Mouse (Mus musculus) CD4-positive, CD25-positive, alpha-beta regulatory T cell, adult 2 months (primary cell): ENCODE results near the gene Nr2c2.
A peak's percentile ranks its signal among the peaks of the same experiment; 100 is the strongest.

ENCODE experiments used
- DNase-seq: peaks from one replicate; pipeline ENCODE4 v3.0.0-alpha.2; 2012; ENCODE audit warnings: low read depth, low spot score

The Nr2c2 gene

DNA sequence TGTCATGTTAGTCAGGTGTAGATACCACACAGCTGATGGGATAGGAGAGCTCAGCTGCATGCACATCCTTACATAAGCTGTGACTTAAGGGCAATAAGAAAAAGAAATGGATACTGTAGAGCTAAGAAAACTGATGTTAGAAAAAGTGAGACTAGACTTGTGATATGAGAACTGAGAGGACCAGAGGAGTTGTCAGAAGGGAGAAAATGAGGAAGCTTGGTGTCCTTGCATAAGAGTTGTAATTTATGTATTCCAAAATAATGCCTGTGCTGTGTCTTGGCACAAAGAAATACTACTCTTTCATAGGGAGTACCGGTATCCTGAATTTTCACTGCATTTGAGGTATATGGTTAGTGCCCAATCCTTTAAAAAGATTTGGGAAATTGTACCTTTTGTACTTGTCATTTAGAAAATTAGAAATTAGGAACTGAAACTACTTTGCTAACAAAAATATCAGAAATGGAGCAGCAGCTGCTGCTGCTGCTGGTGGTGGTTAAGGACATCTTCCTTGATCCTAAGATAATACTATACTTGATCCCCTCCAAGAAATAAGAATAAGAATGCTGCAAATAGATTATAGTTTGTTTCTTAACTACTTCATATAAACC, 35.8 kb downstream of the Nr2c2 start:
- no peak for DNase-seq

GRCm38 (mm10) chr6:92131456-92131855, 40.3 kb downstream of the Nr2c2 start:
- peak; percentile 13 for DNase-seq

- peak; percentile 57 for DNase-seq
Measured at GRCm38 (mm10) chr6:92132021-92132911, 41.1 kb downstream of the Nr2c2 start.

DNA sequence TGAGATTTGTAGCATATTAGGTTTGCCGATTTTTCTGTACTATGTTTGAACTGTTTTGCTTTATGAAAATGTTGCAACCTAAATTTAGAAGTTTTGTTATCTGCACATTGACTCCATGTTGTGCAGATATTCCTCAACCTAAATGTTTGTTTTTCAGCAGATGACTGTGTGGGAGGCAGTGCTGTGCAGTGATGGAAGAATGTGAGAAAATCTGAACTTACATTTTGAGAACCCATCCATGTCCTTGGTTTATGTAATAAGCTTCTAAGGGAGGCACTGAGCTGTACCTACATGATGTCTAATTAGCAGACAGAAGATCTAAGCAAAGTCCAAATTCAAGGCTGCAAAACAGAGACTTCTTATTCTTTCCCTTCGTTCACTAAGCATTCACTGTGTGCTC, 42.4 kb downstream of the Nr2c2 start:
- no peak for DNase-seq

- no peak for DNase-seq
Measured at GRCm38 (mm10) chr6:92136356-92136755, 45.2 kb downstream of the Nr2c2 start.

DNA sequence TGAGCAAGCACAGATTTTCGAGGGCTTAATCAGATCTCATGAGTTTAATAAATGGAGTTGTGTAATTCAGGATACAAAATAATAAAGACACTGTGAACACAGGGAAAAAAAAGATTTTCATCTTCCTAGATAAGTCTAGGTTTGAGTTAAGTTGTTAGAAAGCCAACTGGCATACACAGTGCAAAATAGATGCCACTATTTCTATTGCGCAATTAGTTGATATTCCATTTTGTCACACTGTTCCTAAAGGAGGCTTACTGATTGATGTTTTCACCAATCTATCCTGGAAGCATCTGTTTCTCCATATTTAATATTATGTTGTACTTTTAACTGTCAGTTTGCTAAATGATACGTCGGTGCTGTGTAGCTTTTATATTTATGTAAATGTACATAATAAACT, 54.7 kb downstream of the Nr2c2 start:
- DNase-seq, result no peak

DNA sequence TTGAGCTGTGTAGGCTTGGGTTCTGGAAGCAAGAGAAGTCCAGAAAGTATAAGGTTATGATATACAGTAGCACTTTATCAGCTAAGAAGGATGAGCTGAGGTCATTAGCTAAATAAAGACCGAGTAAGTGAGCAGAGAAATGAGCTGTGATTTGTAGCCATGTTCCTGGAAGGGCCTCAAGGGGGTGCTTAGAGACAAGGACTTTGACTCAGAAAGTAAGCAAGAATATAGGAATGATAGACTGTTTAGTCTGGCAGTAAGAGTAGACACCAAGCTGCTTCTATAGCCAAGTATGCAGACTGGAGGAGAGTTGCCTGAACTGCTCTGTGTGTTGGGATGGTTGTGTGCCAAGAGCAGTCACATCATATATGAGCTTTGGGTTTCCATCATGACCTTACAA, 62.6 kb downstream of the Nr2c2 start:
- DNase-seq, result no peak

- no peak for DNase-seq
Measured at GRCm38 (mm10) chr6:92158801-92159200, 67.6 kb downstream of the Nr2c2 start.

DNA sequence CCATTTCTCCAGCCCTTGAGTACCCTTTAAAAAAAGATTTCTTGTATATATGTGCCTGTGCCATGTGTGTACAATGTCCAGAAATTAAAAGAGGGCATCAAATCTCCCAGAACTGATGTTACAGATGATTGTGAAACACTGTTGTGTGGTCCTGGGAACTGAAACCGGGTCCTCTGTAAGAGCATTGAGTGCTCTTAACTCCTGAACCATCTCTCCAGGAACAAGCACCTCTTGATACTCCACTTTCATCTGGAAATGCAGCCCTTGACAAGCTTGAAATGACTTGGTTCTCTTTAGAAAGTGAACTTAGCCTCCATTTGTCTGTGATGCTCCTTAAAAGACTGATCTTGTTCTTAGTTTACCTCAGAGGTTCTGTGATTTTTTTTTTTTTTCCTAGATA, 71.5 kb downstream of the Nr2c2 start:
- no peak for DNase-seq

GRCm38 (mm10) chr6:92176450-92176849, 85.3 kb downstream of the Nr2c2 start:
- DNase-seq, result no peak

GRCm38 (mm10) chr6:92183621-92184131, 92.5 kb downstream of the Nr2c2 start, which contains the start of gene Mrps25:
Gene Mrps25 (minus strand): TSS chr6:92184033.
- peak; percentile 61 for DNase-seq

DNA sequence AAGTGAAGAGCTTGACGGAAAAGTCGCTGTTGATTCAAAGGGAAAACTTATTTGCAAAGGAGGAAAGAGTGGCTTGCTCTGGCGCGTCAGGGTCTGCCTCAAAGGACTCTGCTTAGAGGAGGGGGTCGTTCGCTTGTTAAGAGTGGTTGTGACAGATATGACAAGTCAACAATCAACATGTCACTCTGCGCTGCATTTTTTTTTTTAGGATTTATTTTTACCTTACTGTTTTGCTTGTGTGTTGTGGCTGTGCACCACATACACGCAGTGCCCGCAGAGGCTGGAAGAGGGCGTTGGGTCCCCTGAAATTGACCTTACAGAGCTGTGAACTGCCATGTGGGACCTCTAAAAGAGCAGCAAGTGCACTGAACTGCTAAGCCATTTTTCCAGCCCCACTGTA, 93.0 kb downstream of the Nr2c2 start:
- DNase-seq, result peak; percentile 33

- DNase-seq, result no peak
Measured at GRCm38 (mm10) chr6:92199414-92199813, 108.2 kb downstream of the Nr2c2 start.

GRCm38 (mm10) chr6:92214055-92214772, 123.0 kb downstream of the Nr2c2 start:
- DNase-seq, result peak; percentile 38

DNA sequence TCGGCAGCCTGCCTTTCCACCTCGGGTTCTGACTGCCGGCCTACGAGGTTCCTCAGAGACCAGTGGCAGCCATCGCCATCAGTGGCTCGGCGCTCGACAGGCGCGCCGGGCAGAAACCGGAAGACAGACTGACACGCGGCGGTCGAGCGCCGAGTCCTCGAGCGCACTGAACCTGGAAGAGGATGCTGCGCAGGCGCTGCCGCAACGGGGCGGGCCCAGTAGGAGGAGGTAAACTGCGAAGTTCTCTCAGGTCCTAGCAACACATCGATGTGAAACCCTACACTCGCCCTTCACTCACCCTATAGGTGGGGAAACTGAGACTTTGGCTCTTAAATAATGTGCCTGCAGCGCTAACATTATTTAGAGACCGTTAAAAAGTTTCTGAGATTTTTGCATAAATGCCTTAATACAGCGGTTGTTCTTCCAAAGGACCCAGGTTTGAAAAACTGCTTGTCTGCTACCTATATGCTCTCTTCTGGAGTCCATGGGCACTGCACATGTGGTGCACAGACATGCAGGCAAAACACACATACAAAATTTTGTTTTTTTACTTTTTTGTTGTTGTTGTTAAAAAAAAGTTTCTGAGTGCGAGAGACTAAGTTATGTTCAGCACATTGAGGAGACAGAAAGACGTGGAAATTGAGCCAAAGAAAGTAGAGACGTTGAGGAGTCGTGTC, 123.7 kb downstream of the Nr2c2 start, which contains the start of gene Rbsn:
Rbsn (minus strand) TSS at position 153 of the 677 bp plus-strand sequence.
- DNase-seq, result peak; percentile 98

GRCm38 (mm10) chr6:92219445-92219844, 128.3 kb downstream of the Nr2c2 start:
- DNase-seq, result peak; percentile 40

- DNase-seq, result no peak
Measured at GRCm38 (mm10) chr6:92221604-92222003, 130.4 kb downstream of the Nr2c2 start.

DNA sequence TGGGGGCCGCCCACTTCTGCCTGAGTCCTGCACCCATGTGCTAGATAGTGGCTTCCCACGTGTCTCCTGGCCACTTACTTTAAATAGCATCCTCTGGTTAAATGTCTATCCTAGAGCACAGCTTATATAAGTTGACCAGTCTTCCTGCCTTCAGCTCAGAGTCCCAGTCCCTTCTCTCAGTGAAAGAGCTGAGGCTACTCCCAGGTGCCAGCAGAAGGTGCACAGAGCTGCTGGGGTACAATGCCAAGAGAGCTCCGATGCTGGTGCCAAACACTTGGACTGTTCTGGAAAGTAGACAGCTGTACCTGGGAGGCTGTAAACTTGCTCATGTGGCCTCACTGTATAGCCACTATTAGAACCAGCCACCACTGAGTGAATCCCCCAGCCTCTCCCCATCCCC, 130.8 kb downstream of the Nr2c2 start:
- no peak for DNase-seq
